Mouse (Mus musculus): Measurements from ENCODE around the gene Bag3. TPM values are rescaled to one million over a fixed set of nuclear protein-coding genes. Genes with fewer than 3 reads are reported as not detected.

The Bag3 gene
- total RNA-seq, 2 experiments from 2014 or later: 111 to 112 TPM

DNA sequence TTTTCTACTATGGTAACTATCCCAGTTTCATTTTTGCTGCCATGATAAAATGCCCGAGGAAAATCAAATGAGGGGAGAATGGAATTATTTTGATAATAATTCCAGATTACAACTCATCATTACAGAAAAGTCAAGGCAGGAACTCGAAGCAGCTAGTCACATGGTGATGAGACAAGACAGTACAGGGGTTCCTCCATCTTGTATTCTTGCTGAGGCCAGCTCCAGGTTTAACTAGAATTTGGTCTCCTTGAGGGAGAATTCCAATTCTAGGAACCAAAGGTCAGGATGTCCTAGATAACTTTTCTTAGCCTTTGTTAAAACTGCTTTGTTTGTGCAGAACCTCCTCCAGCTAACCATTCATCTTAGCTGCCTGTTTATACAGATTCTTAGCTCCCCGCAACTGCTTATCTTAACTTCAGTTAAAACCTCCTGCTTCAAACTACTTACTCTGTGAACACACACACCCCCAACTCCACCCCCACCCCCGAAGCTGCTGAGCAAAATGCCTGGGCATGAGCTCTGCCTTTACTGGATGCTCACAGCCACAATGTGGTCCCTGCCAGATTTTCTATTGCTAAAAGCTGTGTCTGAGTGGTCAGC, 64.0 kb downstream of the Bag3 start:
- no peak for DNase-seq
- intact Hi-C loops (cut with DNase I; ENCODE audit: low total_unique reads): no loop called here

DNA sequence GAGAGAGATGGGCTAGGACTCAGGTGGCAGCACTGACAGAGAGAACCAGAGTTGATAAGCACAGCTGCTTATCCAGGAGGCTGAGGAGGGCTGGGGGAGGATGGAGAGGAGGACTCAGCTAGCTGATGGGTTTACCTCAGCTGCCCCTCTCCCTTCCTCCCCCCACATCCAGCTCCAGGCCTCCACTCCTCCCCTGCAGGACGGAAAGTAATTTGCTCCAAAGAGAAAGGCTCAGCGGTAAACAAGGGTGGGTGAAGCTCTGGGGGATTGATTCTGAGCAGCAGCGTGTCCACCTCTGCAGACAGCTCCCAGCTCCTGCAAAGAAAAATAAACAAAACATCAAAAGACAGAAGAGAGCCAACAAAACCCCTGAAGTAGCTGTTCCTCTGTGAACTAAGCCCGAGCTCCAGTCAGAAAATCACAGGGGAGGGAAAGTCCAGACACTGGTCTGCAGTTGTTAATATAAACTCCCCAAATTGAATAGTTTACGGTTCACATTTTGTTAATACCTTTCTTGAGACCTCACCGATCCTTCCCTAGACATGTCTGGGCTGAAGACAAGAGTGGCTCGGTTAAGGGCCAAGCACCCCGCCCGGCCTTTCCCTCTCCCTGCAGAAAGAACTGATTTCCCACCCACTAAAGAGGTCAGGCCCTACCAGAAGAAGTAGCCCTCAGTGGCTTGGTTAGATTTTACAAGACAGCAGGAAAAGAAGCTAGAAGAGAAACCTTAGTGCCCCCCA, 68.1 kb downstream of the Bag3 start:
- DNase-seq: peak; percentile 21
- intact Hi-C loops (cut with DNase I; ENCODE audit: low total_unique reads): no loop called here

DNA sequence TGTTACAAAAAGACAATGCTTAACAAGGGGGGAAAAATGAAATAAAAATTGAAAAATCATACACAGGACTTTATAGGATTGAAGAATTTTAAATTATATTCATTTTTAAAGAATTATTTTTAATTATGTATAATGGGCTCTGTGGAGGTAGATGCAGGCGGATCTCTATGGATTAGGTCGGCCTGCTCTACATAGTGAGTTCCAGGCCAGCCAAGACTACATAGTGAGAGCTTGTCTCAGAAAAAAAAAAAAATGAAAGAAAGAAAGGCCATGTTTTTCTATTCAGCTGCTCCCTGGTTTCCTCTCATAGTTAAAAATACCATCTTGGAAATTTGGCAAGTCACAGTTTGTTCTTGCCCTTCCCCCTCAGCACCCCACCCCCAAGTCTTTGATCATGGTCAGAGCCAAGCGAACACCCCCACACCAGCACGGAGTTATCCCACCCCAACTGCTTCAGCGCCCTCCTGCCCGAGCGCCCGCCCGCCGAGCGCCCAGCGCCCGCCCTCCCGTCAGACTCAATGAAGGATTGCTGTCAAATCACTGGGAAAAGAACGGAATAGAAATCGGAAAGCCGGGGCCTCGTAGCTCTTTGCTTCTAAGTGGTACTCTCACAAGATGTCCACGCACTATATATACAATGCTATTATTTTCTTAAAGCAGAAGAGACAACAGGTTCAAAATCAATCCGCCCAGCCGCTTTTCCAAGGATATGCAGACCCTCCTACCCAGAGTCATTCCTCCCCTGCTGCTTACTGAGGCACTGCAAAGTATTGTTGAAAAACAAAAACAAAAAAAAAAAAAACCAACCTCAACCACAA, 68.9 kb downstream of the Bag3 start:
- intact Hi-C loops (cut with DNase I; ENCODE audit: low total_unique reads): no loop called here
- peak; percentile 37 for DNase-seq

- no peak for DNase-seq
- intact Hi-C loops (cut with DNase I; ENCODE audit: low total_unique reads): no loop called here
Measured at GRCm38 (mm10) chr7:128592936-128593241, 69.5 kb downstream of the Bag3 start.

- intact Hi-C loops (cut with DNase I; ENCODE audit: low total_unique reads): no loop called here
- no peak for DNase-seq
Measured at GRCm38 (mm10) chr7:128596274-128596673, 72.9 kb downstream of the Bag3 start.

Small RNA genes lying within 50 kb of the gene (microRNA-seq; reads per million reads assigned to microRNA genes)
- 0 reads per million in 2 experiments for gene Gm24365

Other genes with a start within 250 kb of the Bag3 start
- gene BC017158, start 225.4 kb upstream of the Bag3 start, total RNA-seq (2021): 1 to 10 TPM; 4.7 to 5.6 TPM
- gene Rgs10, start 104.9 kb upstream of the Bag3 start, total RNA-seq (2021): 1 to 10 TPM; 5.4 to 6.1 TPM
- 10 to 100 TPM; 39.8 to 41.5 TPM for gene Tial1, start 61.9 kb upstream of the Bag3 start, total RNA-seq (2021)
- gene Inpp5f, start 87.7 kb downstream of the Bag3 start, total RNA-seq (2021): 1 to 10 TPM; 4.4 to 4.8 TPM
- 10 to 100 TPM; 16.3 to 18.5 TPM for gene Mcmbp, start 216.9 kb downstream of the Bag3 start, total RNA-seq (2021)
- gene Sec23ip, start 221.3 kb downstream of the Bag3 start, total RNA-seq (2021): 10 to 100 TPM; 17.4 to 22.6 TPM

Measured in gastrocnemius, postnatal 14 days (tissue).